Mouse (Mus musculus) large intestine, adult 2 months (tissue): ENCODE data around the gene Cdca4. TPM values are rescaled to one million over a fixed set of nuclear protein-coding genes. Genes with fewer than 3 reads are reported as not detected.

ENCODE experiments used
- polyA plus RNA-seq: library from polyadenylated mRNA; depleted of rRNA; stranded (reverse); fragments of >200 nt; gene quantifications from 2 replicates; pipeline ENCODE4 v1.2.3, GENCODE M21; 2012; rRNA removed

Gene Cdca4
- polyA plus RNA-seq, 1 experiment = 26.2 TPM

Other genes with a start within 250 kb of the Cdca4 start
- 10.4 and 12.6 TPM in 2 replicates for gene Inf2, start 240.6 kb downstream of the Cdca4 start, polyA plus RNA-seq
- 0.90 and 1.2 TPM in 2 replicates for gene Adssl1, start 209.4 kb downstream of the Cdca4 start, polyA plus RNA-seq
- gene Siva1, start 184.7 kb downstream of the Cdca4 start, polyA plus RNA-seq = 29.9 and 30.4 TPM in 2 replicates
- 110 and 119 TPM in 2 replicates for gene Akt1, start 154.5 kb downstream of the Cdca4 start, polyA plus RNA-seq
- gene Zbtb42, start 150.6 kb downstream of the Cdca4 start, polyA plus RNA-seq = 14.0 and 19.9 TPM in 2 replicates
- 53.2 and 63.1 TPM in 2 replicates for gene Cep170b, start 109.0 kb downstream of the Cdca4 start, polyA plus RNA-seq
- gene Pld4, start 68.8 kb downstream of the Cdca4 start, polyA plus RNA-seq = 39.4 and 46.9 TPM in 2 replicates
- 1.4 and 1.6 TPM in 2 replicates for gene Ahnak2, start 26.8 kb downstream of the Cdca4 start, polyA plus RNA-seq
- gene Clba1, start 20.5 kb downstream of the Cdca4 start, polyA plus RNA-seq = 1.8 and 2.2 TPM in 2 replicates
- 6.2 and 8.6 TPM in 2 replicates for gene Gpr132, start 38.8 kb upstream of the Cdca4 start, polyA plus RNA-seq
- gene Jag2, start 100.4 kb upstream of the Cdca4 start, polyA plus RNA-seq = 4.6 and 6.0 TPM in 2 replicates
- 55.7 and 58.3 TPM in 2 replicates for gene Nudt14, start 112.7 kb upstream of the Cdca4 start, polyA plus RNA-seq
- gene Btbd6, start 147.1 kb upstream of the Cdca4 start, polyA plus RNA-seq = 29.5 and 33.9 TPM in 2 replicates
- 23.4 and 41.5 TPM in 2 replicates for gene Brf1, start 171.3 kb upstream of the Cdca4 start, polyA plus RNA-seq
- gene Pacs2, start 185.1 kb upstream of the Cdca4 start, polyA plus RNA-seq = 19.3 and 26.8 TPM in 2 replicates
- 0.14 and 0.29 TPM in 2 replicates for gene Tex22, start 245.1 kb upstream of the Cdca4 start, polyA plus RNA-seq